Mouse (Mus musculus) mouse trophoblast stem cell (cell line): ENCODE results near the gene Sez6.

Experiments used
- in situ Hi-C, 2 experiments: fragments of 300-500 bp; cut with MseI, MboI; formaldehyde crosslinking; loops; 2 replicates in 1 of 2; 3 replicates in 1 of 2; pipeline ENCODE4 v1.15.1; 2025

Sez6 gene

GRCm38 (mm10) chr11:77980281-77981204 is 49.9 kb downstream of the Sez6 start:
- in situ Hi-C loops, result no loop called here

DNA sequence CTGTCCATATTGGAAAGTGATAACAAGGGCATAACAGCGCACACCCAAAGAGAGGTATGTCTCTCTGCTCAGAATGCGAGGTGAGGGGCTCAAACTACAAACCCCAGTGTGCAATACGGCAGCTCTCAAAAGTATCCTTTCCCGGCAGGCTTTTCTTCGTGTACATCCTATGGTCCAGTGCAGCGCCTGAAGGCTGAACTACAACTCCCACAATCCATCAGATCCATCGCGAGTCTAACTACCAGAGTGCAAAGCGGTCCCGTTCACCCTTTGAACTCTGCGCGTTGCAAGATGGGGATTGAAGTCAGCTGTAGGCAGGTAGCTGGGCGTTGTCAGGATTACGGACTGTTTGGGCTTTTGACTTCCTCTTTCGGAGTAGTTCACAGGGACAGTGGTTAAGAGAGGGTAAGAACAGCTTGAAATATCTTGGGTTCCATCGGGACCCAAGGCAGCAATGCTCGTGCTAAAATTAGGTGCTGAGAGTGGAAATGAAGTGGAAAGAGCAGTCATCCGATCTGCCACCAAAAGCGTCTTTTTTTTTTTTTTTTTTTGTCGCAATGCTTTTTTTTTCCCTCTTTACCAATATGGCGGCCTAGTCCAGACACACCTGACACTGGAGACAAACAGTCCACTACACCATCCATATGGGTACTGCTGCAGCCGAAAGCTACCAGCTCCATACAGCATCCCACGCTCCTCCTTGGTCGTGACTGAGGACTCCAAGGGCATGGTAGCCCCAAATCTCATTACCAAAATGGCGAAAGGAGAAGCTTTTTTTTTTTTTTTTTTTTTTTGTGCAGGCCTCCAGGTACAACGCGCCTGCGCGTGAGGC is 51.2 kb downstream of the Sez6 start:
- in situ Hi-C loops, result no loop called here

- in situ Hi-C loops, result no loop called here
These were observed 51.9 kb downstream of the Sez6 start, which contains the start of gene Phf12 for GRCm38 (mm10) chr11:77982441-77982905. Phf12 (plus strand) TSS chr11:77982754.

DNA sequence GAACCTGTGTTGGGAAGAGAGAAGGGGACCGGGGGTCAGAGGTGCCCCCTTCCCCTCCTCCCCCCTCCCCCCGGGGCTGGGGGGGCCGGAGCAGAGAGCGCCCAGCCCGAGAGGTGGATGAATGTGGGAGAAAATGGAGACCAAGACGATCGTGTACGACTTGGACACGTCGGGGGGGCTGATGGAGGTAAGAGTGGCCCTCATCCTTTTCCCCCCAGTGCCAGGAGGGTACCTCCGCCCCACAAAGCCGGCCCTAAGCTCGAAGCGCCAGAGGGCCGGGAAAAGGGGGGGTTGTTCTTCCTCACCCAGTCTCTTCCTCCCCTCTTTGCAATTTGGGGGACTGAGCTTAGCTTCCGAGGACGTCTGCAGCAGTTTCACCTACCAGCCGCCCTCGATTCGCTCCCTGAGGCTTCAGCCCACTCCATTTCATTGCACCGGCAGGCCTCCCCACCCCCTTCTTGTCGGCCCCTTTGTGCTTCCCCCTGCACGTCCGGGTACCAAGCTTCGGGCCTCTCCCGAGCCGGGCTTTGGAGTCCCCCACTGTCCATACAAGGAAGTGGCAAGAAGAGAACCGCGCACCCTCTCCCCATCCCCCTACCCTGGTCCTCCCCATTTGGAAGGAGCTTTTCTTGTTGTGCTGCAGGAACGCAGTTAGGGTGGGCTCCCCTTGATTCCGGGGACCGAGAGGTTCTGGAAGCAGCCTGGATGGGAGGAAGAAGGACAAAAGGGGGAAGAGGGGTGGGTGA is 52.8 kb downstream of the Sez6 start:
- in situ Hi-C loops, result no loop called here

- in situ Hi-C loops, result no loop called here
These were observed 53.6 kb downstream of the Sez6 start for GRCm38 (mm10) chr11:77983937-77984835.

DNA sequence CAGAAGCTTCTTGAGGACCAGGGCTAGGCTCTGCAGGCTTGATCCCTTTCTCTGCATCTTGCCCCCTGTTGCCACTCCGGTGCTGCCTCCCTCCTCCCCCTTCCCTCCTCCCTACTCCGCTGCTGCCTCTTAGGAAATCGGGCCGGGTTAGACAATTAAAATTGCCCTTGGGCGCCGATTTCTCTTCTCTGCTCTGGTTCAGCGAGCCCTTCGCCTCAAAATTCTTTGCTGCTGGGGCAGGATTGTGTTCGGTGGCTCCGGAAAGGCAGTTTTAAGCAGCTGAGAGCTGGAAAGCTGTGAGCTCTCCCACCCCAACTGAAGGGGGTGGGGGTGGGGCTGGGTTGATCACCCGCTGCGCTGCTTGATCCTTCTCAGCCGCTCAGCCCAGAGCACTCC is 54.2 kb downstream of the Sez6 start:
- in situ Hi-C loops, result no loop called here

DNA sequence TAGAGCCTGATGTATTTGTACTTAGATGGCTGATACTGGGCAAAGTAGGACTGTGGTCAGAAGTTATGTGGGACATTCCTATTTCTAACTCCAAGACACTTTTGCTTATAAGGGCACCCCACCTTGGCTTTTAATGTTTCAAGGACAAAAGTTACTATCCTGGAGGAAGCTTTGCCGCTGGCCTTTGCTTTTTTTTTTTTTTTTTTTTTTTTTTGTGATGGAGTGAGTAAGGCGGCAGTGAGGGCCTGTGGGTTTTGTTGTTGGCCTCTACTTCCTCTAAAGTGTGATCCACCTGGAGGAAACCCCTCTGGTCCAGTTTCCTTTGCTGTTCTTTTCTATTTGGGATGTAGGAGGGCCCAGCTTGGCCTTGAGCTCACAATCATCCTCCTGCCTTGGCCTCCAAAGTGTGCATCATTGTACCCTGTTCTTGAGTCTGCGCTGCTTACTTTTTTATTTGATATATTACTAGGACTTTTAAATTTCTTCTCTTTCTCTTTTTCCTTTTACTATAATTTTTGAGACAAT is 55.0 kb downstream of the Sez6 start:
- in situ Hi-C loops, result no loop called here

- in situ Hi-C loops, result no loop called here
These were observed 58.6 kb downstream of the Sez6 start for GRCm38 (mm10) chr11:77989071-77989690.

GRCm38 (mm10) chr11:77995556-77995955 is 65.0 kb downstream of the Sez6 start:
- in situ Hi-C loops, result no loop called here

DNA sequence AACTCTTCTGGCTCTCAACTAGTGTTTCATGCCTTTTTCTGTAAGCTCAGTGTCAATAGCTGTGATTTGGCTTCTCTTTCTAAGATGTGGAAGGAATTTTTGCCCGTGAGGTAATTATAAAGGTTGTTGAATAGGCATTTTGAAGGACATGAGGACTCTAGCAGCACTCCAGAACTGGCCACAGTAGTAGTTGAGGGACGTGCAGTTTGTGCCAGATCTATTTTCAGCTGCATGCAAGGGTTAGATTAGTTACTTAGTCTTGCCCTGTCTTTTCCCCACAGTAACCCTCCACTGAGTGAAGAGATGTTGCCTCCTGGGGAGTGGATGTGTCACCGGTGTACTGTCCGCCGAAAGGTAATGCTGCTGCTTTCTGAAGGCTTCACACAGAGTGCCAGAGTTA is 75.8 kb downstream of the Sez6 start:
- in situ Hi-C loops, result no loop called here

- in situ Hi-C loops, result no loop called here
These were observed 89.1 kb downstream of the Sez6 start for GRCm38 (mm10) chr11:78019676-78020075.

DNA sequence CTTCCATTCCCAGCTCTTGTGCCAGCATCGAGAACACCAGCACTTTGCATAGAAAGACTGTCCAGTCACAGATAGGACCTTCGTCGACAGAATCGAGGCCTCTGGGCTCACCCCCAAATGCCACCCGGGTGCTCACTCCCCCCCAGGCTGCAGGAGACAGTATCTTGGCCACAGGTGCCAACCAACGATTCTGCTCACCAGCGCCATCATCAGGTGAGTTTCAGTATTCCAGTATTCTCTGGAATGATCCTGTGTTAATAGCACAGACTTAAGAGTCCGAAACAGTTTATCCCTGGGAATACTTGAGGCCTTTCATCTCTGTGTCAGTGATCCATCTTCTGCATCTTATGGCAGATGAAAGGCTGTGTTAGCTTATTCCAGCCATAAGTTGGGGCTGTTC is 93.0 kb downstream of the Sez6 start:
- in situ Hi-C loops, result no loop called here
